Mouse (Mus musculus) midbrain, embryonic 16.5 days (tissue): Measurements from ENCODE around the gene Gm21852. TPM values are rescaled to one million over a fixed set of nuclear protein-coding genes. Genes with fewer than 3 reads are reported as not detected.
"Not testable (repeated sequence)": the region's sequence is repeated elsewhere in the genome, so short reads cannot be mapped to it uniquely, and the experiment has no call there.

Experiments
- ATAC-seq: fragments of 200-750 bp; cut with Nextera tagmentation; 2 replicates; pipeline ENCODE4 v1.8.0; 2017; ENCODE audit warnings: moderate TSS enrichment
- H3K27ac ChIP-seq: fragments of 300-500 bp; sonication (generic); 2 replicates; pipeline ENCODE4 v1.5.1; 2014; ENCODE audit warnings: mild to moderate bottlenecking, low read length, mixed read lengths
- H3K27me3 ChIP-seq: fragments of 300-500 bp; sonication (generic); 2 replicates; pipeline ENCODE4 v1.6.1; 2014; ENCODE audit warnings: low read depth, low read length, mixed read lengths; ENCODE audit not compliant: control insufficient read depth, insufficient read depth
- H3K36me3 ChIP-seq: fragments of 300-500 bp; sonication (generic); 2 replicates; pipeline ENCODE4 v1.6.1; 2014; ENCODE audit warnings: mild to moderate bottlenecking, low read length, moderate library complexity, mixed read lengths; ENCODE audit not compliant: control insufficient read depth, insufficient read depth
- H3K4me1 ChIP-seq: fragments of 300-500 bp; sonication (generic); 2 replicates; pipeline ENCODE4 v1.6.1; 2014; ENCODE audit warnings: mild to moderate bottlenecking, low read length, mixed read lengths; ENCODE audit not compliant: control insufficient read depth, insufficient read depth
- H3K4me2 ChIP-seq: fragments of 300-500 bp; sonication (generic); 2 replicates; pipeline ENCODE4 v1.6.1; 2014; ENCODE audit warnings: mild to moderate bottlenecking, low read length, mixed read lengths
- H3K4me3 ChIP-seq: fragments of 300-500 bp; sonication (generic); 2 replicates; pipeline ENCODE4 v1.5.1; 2014; ENCODE audit warnings: low read depth, mild to moderate bottlenecking, low read length, moderate library complexity, mixed read lengths
- H3K9ac ChIP-seq: fragments of 300-500 bp; sonication (generic); 2 replicates; pipeline ENCODE4 v1.6.1; 2014; ENCODE audit warnings: low read depth, low read length, mixed read lengths
- H3K9me3 ChIP-seq: fragments of 300-500 bp; sonication (generic); replicated peaks from 2 replicates; pipeline ENCODE4 v1.6.1; 2014; ENCODE audit warnings: mild to moderate bottlenecking, low read length, mixed read lengths; ENCODE audit not compliant: control insufficient read depth, poor library complexity, severe bottlenecking
- WGBS: fragments of 180-500 bp; shearing (Covaris S2); extraction: QIAGEN DNeasy Blood & Tissue Kit; methylation state at CpG from one replicate; pipeline ENCODE4 v1.1.7; 2014; 5-methylcytosine and 5-hydroxymethylcytosine counted together
- microRNA-seq: library from miRNA; unstranded; fragments of <30 nt; microRNA quantifications from one replicate; pipeline ENCODE4, GENCODE M21; 2017
- polyA plus RNA-seq: library from polyadenylated mRNA; unstranded; fragments of >200 nt; fragmentation: Nextera tagmentation; extraction: Ambion mirVana; gene quantifications from 2 replicates; pipeline ENCODE4 v1.2.1, GENCODE M21; 2015

Gene Gm21852
- polyA plus RNA-seq, result not detected in 2 replicates

GRCm38 (mm10) chrY:40651896-40652295 lies at the start of gene Gm21852:
TSS of gene Gm21852 (minus strand) at chrY:40651996.
- H3K9me3 ChIP-seq, H3K36me3 ChIP-seq, H3K4me1 ChIP-seq, H3K4me2 ChIP-seq, H3K9ac ChIP-seq, H3K27me3 ChIP-seq, ATAC-seq, H3K27ac ChIP-seq, H3K4me3 ChIP-seq: not testable (repeated sequence)
- WGBS, result no CpG with 5 or more reads among the region's 3 CpGs

Small RNA genes lying within 50 kb of the gene (microRNA-seq; reads per million reads assigned to microRNA genes)
- gene Gm27466 (not detected), gene Gm28018 (not detected)

Other genes with a start within 250 kb of the Gm21852 start
- gene Gm21797, start 123.8 kb upstream of the Gm21852 start, polyA plus RNA-seq, result not detected in 2 replicates
- gene Gm20795, start 152.9 kb upstream of the Gm21852 start, polyA plus RNA-seq, result not detected in 2 replicates